Mouse (Mus musculus) testis, adult 2 months (tissue): ENCODE results near the gene Pstpip1. TPM values are rescaled to one million over a fixed set of nuclear protein-coding genes. Genes with fewer than 3 reads are reported as not detected.
A peak's percentile ranks its signal among the peaks of the same experiment; 100 is the strongest.

Experiments
- H3K27ac ChIP-seq: fragments of 200-500 bp; 2 replicates; pipeline ENCODE4 v1.5.1; 2012; ENCODE audit warnings: low read depth, low read length; ENCODE audit not compliant: control insufficient read depth, insufficient read depth
- H3K27me3 ChIP-seq: fragments of 200-500 bp; 2 replicates; pipeline ENCODE4 v1.6.1; 2012; ENCODE audit warnings: mild to moderate bottlenecking, low read length, moderate library complexity; ENCODE audit not compliant: control insufficient read depth, insufficient read depth
- H3K36me3 ChIP-seq: fragments of 200-500 bp; 2 replicates; pipeline ENCODE4 v1.6.1; 2012; ENCODE audit warnings: mild to moderate bottlenecking, low read length; ENCODE audit not compliant: control insufficient read depth, insufficient read depth
- H3K4me1 ChIP-seq: fragments of 200-500 bp; 2 replicates; pipeline ENCODE4 v1.6.1; 2012; ENCODE audit warnings: low read length; ENCODE audit not compliant: control insufficient read depth, insufficient read depth
- H3K4me3 ChIP-seq: fragments of 200-500 bp; 2 replicates; pipeline ENCODE4 v1.5.1; 2012; ENCODE audit warnings: low read depth, mild to moderate bottlenecking, low read length, moderate library complexity, mixed read lengths; ENCODE audit not compliant: control insufficient read depth
- CTCF ChIP-seq: fragments of 200-500 bp; IDR thresholded peaks from 2 replicates; pipeline ENCODE4 v1.5.1; 2012; ENCODE audit warnings: low read depth, mild to moderate bottlenecking, inconsistent platforms, low read length, moderate library complexity; ENCODE audit not compliant: control insufficient read depth, insufficient read depth, insufficient replicate concordance
- POLR2A ChIP-seq: fragments of 200-500 bp; IDR thresholded peaks from 2 replicates; pipeline ENCODE4 v1.6.1; 2012; ENCODE audit warnings: low read depth, mild to moderate bottlenecking, inconsistent platforms, low read length, moderate library complexity; ENCODE audit not compliant: control insufficient read depth
- polyA plus RNA-seq: library from polyadenylated mRNA; depleted of rRNA; stranded (reverse); fragments of >200 nt; gene quantifications from 2 replicates; pipeline ENCODE4 v1.2.3, GENCODE M21; 2012

Pstpip1 gene
- polyA plus RNA-seq, 1 experiment = 3.6 TPM

DNA sequence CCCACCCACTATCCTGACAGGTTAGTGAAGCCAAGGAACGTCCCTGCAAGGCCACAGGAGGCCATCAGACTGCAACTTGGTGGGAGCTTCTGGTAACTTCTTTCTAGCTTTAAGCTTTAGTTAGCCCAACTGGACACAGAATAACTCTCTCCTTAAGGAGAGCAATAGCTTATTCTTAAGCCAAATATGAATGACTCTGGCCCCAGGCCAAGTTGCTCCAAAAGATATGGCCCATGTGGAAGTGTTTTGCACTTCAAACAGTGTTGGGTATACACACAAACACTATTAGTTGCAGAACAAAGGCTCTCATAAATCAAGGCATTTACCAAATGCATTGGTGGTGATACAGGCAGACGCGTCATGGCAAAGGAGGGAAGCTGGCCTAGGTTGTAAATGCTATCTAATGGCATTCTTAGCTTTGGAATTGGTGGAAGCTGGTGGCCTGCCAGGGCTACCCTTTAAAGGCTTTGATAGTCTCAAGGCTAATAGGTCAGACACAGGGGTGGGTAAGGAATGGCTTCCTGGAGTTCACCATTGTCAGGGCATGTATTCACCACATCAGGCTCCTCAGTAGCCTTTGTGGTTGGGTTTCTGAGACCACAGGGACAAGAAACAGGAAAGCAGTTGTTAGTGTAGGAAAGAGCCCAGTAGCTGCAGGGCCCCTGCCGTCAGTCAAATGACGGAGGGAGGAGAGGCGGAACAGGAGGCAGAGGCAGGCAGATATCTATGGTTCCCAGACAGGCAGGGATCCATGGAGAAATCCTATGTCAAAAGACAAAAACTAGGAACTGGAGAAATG lies 16.7 kb downstream of the Pstpip1 start:
- H3K27ac ChIP-seq = no peak overlapping the region
- TF ChIP-seq POLR2A = no peak
- no peak for TF ChIP-seq CTCF
- no peaks in the 10 kb centered on the region for H3K36me3 ChIP-seq
- H3K27me3 ChIP-seq = no peaks in the 10 kb centered on the region
- no peaks in the 10 kb centered on the region for H3K4me1 ChIP-seq
- no peak overlapping the region for H3K4me3 ChIP-seq

DNA sequence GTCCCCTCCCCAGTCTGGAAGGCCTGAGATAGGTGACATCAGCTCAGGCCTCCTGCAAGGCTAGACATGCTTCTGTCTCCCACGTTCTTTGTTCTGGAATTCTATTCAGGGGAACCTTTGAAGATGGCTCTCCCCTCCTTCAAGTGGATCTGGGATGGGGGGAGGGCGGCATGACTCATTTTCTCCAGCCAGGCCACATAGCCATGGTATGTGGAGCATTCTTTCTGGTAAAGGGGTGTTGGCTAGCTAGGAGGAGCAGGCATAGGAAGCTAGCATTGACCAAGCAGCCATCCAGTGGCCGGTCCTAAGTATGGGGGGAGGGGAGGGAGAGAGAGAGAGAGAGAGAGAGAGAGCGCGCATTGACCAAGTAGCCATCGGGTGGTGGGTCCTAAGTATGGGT lies 17.8 kb downstream of the Pstpip1 start:
- H3K27me3 ChIP-seq = no peaks in the 10 kb centered on the region
- H3K4me3 ChIP-seq = no peak overlapping the region
- no peaks in the 10 kb centered on the region for H3K4me1 ChIP-seq
- H3K36me3 ChIP-seq = no peaks in the 10 kb centered on the region
- no peak overlapping the region for H3K27ac ChIP-seq
- TF ChIP-seq POLR2A (no peak), CTCF (no peak)

DNA sequence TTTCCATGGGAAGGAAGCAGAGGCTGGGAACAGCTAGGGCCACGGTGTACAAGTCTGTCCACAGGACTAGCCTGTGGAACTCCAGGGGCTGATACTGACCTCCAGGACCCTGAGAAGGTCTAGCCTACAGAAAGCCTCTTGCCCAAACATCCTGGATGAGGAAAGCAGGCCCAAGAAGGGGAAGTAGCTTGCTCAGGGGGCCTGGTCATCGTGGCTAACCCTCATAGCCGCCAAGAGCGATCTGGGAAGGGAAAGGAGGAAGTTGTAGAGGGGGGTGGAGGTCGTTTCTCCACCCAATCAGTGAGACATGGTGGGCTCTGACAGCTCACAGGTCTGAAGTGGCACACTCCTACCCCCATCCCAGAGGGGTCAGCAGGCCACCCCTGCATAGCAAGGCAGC lies 18.4 kb downstream of the Pstpip1 start:
- no peaks in the 10 kb centered on the region for H3K4me1 ChIP-seq
- no peak overlapping the region for H3K4me3 ChIP-seq
- H3K27ac ChIP-seq = no peak overlapping the region
- TF ChIP-seq CTCF = no peak
- TF ChIP-seq POLR2A = no peak
- H3K27me3 ChIP-seq = no peaks in the 10 kb centered on the region
- no peaks in the 10 kb centered on the region for H3K36me3 ChIP-seq

DNA sequence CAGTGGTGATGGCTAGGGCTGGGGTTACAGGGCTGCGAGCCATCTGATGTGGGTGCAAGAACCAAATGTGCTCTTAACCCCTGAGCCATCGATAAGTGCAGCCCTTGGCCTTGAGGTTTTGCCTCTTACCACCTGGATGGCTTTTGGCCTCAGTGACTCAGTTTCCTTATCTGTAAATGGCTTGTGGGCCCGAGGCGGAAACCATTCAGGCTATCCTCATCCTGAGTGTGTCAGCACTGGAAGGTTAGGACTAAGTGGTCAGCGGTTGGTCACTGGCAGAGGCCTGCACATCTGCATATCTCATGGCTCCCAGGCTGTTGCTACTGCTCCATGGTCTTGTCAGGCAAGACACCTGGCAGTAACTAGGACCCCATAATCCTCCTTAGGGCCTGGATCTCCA lies 28.3 kb downstream of the Pstpip1 start:
- no peaks in the 10 kb centered on the region; the same call in 1 of the 2 replicates for H3K4me1 ChIP-seq
- H3K4me3 ChIP-seq = no peak overlapping the region
- no peaks in the 10 kb centered on the region for H3K27me3 ChIP-seq
- no peaks in the 10 kb centered on the region for H3K36me3 ChIP-seq
- TF ChIP-seq POLR2A (no peak), CTCF (no peak)
- no peak overlapping the region for H3K27ac ChIP-seq

DNA sequence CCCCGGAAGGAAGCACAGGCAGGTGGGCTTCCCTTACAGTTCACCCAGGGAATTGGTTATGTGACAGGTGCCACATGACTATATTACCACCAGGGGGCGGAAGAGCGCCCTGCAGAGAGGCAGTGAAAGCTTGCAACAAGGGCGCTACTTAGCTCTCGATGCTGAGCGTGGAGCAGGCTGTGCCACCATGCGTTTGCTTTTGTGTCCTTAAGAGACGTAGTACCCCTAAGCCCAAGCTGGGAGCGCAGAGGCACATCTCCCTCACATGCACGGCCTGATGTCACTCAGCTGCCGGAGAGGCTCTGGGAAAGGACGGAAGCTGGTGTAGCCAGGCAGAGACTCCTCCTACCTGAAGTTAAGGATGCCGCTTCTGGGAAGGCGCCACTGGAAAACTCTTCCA lies 28.8 kb downstream of the Pstpip1 start:
- H3K4me1 ChIP-seq = no peaks in the 10 kb centered on the region; the same call in 1 of the 2 replicates
- peak overlapping the region; percentile 60 for H3K4me3 ChIP-seq
- no peak overlapping the region for H3K27ac ChIP-seq
- TF ChIP-seq POLR2A = no peak
- peak; percentile 93; the same call in 1 of the 2 replicates for TF ChIP-seq CTCF
- no peaks in the 10 kb centered on the region for H3K36me3 ChIP-seq
- no peaks in the 10 kb centered on the region for H3K27me3 ChIP-seq

DNA sequence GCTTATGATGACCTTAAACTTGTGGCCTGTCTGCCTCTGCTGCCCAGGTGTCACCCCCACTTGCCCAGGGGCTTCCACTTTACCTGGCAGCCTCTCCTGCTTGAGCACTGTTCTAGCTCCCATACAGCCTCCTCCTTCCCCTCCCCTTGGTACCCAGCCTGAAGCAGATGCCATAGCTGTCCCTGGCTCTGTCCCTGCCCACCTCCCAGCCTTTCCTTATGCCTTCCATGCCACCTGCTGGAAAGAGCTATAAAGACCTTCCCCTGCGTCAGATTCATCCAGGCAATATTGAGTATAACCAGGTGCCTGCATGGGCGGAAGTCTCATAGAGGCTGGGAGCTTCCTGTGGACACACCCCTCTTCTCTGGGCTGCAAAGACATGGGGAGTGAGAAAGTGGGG lies 29.9 kb downstream of the Pstpip1 start:
- TF ChIP-seq POLR2A = no peak
- no peak for TF ChIP-seq CTCF
- H3K27ac ChIP-seq = no peak overlapping the region
- H3K27me3 ChIP-seq = no peaks in the 10 kb centered on the region
- no peaks in the 10 kb centered on the region for H3K36me3 ChIP-seq
- no peaks in the 10 kb centered on the region; the same call in 1 of the 2 replicates for H3K4me1 ChIP-seq
- H3K4me3 ChIP-seq = no peak overlapping the region

DNA sequence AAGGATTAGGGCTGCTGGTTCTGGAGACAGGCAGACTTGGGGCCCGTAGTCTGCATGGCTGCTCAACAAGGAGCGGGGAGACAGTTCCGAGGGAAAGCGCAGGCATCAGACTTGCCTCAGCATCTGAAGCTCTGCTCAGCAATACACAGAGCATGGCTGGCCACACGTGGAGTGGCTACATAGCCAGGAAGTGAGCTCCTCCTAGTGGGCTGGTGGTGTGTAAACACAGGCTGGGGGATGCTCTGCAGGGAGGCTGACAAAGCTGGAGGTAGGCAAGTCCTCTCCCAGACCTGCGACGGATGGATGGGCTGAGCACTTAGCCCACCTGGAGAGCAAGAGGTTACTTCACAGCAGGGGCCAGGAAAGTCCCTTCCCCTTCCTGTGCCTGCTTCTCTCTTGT lies 31.3 kb downstream of the Pstpip1 start:
- no peak overlapping the region for H3K4me3 ChIP-seq
- H3K27me3 ChIP-seq = no peaks in the 10 kb centered on the region
- TF ChIP-seq POLR2A = no peak
- TF ChIP-seq CTCF = peak; percentile 59; the same call in 1 of the 2 replicates
- no peaks in the 10 kb centered on the region; the same call in 1 of the 2 replicates for H3K4me1 ChIP-seq
- H3K27ac ChIP-seq = no peak overlapping the region
- no peaks in the 10 kb centered on the region for H3K36me3 ChIP-seq

DNA sequence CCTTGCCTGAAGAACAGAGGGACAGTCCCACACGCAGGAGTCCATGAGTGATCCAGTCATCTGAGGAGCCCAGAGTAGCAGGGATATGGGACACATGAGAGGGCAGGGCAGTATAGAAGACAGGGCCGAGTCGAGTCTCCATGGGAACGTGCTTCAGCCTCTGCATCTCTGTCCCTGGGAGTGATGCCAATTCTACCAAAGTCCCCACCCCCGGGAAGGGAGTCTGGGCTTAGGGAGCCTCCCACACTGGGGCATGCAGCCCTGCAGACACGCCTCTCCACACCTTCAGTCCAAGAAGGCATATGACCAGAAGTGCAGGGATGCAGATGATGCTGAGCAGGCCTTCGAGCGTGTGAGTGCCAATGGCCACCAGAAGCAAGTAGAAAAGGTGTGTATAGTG lies 33.2 kb downstream of the Pstpip1 start:
- no peak overlapping the region for H3K4me3 ChIP-seq
- TF ChIP-seq CTCF (no peak), POLR2A (no peak)
- no peak overlapping the region for H3K27ac ChIP-seq
- H3K4me1 ChIP-seq = no peaks in the 10 kb centered on the region; the same call in 1 of the 2 replicates
- H3K36me3 ChIP-seq = no peaks in the 10 kb centered on the region
- H3K27me3 ChIP-seq = no peaks in the 10 kb centered on the region
